Mouse (Mus musculus): Measurements from ENCODE around the gene Zpbp. TPM values are rescaled to one million over a fixed set of nuclear protein-coding genes. Genes with fewer than 3 reads are reported as not detected.
A peak's percentile ranks its signal among the peaks of the same experiment; 100 is the strongest.

Gene Zpbp
- polyA plus RNA-seq, 1 experiment from 2014 or later = 0.67 TPM

- WGBS = 45% methylated on average over 6 of the region's 6 CpGs
- no peak overlapping the region for H3K4me3 ChIP-seq (ENCODE audit: low read depth, low read length)
These were observed 219.4 kb downstream of the Zpbp start for GRCm38 (mm10) chr11:11242694-11243377.

GRCm38 (mm10) chr11:11239346-11239745 is 222.9 kb downstream of the Zpbp start:
- H3K9ac ChIP-seq (ENCODE audit: low read depth, low read length) = no peak overlapping the region

More at GRCm38 (mm10) chr11:11242694-11243377, 219.4 kb downstream of the Zpbp start:
- Histone ChIP-seq H3K9me3 (ENCODE audit: control insufficient read depth, low read length) (no peaks in the 10 kb centered on the region), H3K4me1 (ENCODE audit: control insufficient read depth, insufficient read depth, low read length) (no peaks in the 10 kb centered on the region), H3K9ac (ENCODE audit: low read depth, low read length) (no peak overlapping the region), H3K27me3 (replicated peaks; ENCODE audit: control insufficient read depth, insufficient read depth, low read length) (no peaks in the 10 kb centered on the region), H3K27ac (replicated peaks; ENCODE audit: low read depth, low read length) (no peak overlapping the region), H3K36me3 (ENCODE audit: control insufficient read depth, insufficient read depth, low read length) (no peaks in the 10 kb centered on the region), H3K4me2 (ENCODE audit: low read depth, low read length) (no peak overlapping the region)
- ATAC-seq (ENCODE audit: low read depth) (no peak), DNase-seq (ENCODE audit: low spot score) (peak; percentile 23)

More at GRCm38 (mm10) chr11:11239346-11239745, 222.9 kb downstream of the Zpbp start:
- Histone ChIP-seq H3K4me1 (ENCODE audit: control insufficient read depth, insufficient read depth, low read length) (no peaks in the 10 kb centered on the region), H3K9me3 (ENCODE audit: control insufficient read depth, low read length) (no peaks in the 10 kb centered on the region), H3K4me3 (ENCODE audit: low read depth, low read length) (no peak overlapping the region), H3K4me2 (ENCODE audit: low read depth, low read length) (no peak overlapping the region), H3K36me3 (ENCODE audit: control insufficient read depth, insufficient read depth, low read length) (no peaks in the 10 kb centered on the region), H3K27ac (replicated peaks; ENCODE audit: low read depth, low read length) (no peak overlapping the region), H3K27me3 (replicated peaks; ENCODE audit: control insufficient read depth, insufficient read depth, low read length) (no peaks in the 10 kb centered on the region)
- 76% methylated on average over 1 of the region's 1 CpGs for WGBS
- ATAC-seq (ENCODE audit: low read depth) (no peak), DNase-seq (ENCODE audit: low spot score) (no peak)

Other genes starting within 250 kb of the Zpbp start
- 0.65 and 2.5 TPM in 2 replicates for gene Spata48, start 314 bp downstream of the Zpbp start, polyA plus RNA-seq (2014; fragmentation: Nextera tagmentation; extraction: Ambion mirVana)
- gene 4930512M02Rik, start 165.4 kb upstream of the Zpbp start, polyA plus RNA-seq (2014; fragmentation: Nextera tagmentation; extraction: Ambion mirVana) = not detected in 2 replicates
- 4.7 and 4.8 TPM in 2 replicates for gene Ikzf1, start 222.6 kb upstream of the Zpbp start, polyA plus RNA-seq (2014; fragmentation: Nextera tagmentation; extraction: Ambion mirVana)